Mouse (Mus musculus): ENCODE results near the gene Gys1.

DNA sequence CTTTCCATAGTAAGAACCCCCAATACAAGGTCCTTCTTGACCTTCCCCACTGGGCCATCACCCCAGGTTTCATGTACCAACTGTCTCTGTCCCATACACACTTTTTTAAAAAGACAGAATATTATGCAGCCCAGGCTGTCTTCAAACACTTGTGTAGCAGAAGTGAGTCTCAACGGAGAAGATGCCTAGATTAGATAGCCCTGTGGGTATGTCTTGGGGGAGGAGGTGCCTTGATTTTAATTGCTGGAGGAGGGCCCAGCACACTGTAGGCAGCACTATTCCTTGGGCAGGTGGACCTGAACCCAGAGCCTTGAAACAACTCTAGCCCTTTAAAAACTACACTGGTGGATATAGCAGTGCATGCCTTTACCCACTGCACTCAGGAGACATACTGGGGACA is 47.5 kb downstream of the Gys1 start:
- no peak for TF ChIP-seq SMC3 (IDR thresholded peaks at IDR 0.05; ENCODE audit: low read depth, low read length)
- TF ChIP-seq KAT2A (IDR thresholded peaks at IDR 0.05; ENCODE audit: insufficient replicate concordance, low read length): no peak

Data from CH12.LX (cell line).